Mouse (Mus musculus): Measurements from ENCODE around the gene Pkhd1.

DNA sequence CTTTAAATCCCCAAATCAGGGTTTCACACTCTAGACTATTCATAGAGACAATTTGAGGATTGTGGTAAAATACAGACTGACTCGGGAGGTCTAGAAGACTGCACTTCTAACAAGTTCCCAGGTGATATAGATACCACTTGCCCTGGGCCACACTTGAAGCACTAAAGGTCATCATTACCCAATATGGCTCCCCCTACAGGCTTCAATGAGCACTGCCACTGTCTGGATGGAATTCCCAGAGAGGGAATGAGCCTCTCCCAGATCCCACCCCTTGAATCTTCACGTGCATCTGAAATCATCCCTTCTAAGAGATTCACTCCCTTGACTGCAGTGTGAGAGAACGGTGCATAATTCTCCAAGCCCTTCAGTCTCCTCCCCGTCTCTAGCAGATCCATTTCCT lies 73.3 kb downstream of the Pkhd1 start:
- TF ChIP-seq CTCF (IDR thresholded peaks at IDR 0.05; ENCODE audit: control insufficient read depth, insufficient read depth, low read length) (no peak), POLR2A (IDR thresholded peaks at IDR 0.05; ENCODE audit: borderline replicate concordance, control insufficient read depth, low read depth, low read length) (no peak)
